Mouse (Mus musculus) spleen, postnatal 10 days (tissue): Measurements from ENCODE around the gene Olfr1418.

ENCODE experiments used
- DNase-seq, 2 experiments: peaks; one replicate each; pipeline ENCODE4 v3.0.0; 2021 to 2022; ENCODE audit warnings: low spot score in 2 of 2

The Olfr1418 gene

DNA sequence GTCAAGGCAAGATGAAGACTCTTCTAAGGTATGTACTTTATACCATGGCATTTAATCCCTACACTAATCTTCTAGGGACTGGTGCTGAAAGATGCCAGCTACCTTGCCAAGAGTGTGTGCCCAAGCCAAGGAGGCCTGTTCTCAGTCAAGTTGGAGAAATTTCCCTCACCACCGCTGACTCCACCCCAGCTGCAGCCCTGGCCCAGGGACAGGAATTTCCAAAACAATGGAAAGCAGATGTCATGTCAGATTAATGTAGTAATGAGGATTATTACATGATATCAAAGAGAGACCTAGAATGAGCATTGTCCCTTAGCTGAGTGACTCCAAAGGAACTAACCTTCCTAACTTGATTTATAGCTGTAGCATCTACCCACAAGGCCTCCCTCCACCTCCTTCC lies 50.0 kb downstream of the Olfr1418 start:
- DNase-seq: no peak

DNA sequence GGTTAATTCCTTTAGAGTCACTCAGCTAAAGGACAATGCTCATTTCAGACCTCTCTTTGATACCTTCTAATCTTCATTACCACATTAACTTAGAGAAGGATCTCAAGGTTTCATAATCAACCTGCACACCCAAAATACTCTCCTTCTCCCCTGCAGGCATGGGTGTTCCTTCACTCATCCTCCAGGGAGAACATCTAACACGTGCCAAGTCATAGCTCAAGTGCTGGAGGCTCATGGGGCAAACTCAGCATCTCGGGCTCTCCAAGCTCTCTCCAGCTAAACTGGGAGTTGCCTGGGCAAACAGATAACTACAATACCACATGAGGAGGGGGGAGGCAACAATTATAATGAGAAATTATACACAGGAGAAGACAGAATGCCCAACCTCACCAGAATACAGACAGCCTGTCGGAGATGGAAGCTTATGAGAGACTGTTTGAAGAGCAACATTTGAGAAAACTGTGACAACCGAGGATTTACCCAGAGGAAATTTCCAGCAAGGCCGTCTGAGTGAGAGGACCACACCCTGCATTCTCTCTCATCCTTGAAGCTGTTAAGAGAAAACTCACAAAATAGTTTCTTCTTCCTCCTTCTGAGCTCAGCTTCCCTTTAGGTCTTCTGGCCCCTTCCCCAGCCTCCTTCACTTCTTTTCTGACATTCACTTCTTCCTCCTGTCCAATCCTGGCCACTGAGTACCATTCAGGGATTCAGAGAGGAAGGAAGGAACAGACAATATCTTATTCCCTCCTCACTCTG lies 50.7 kb downstream of the Olfr1418 start:
- DNase-seq: no peak

DNA sequence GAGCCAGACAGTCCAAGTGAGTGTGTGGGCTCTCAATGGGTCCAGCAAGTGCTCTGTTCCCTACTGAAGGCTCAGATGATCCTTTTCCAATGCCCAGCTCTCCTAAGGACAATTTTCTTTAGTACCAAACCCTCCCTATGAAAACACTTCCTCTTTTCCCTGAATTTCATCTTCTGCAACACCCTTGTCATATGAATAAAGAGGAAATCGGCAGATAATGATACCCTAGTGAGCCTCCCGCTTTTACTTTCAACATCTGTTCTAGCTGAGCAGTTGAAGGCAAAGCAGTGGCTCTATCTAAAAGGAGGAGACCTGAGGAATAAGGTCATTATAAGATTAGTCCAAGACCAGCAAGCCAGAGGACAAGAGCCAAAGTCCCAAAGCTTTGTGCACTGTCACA lies 52.4 kb downstream of the Olfr1418 start:
- DNase-seq: no peak

DNA sequence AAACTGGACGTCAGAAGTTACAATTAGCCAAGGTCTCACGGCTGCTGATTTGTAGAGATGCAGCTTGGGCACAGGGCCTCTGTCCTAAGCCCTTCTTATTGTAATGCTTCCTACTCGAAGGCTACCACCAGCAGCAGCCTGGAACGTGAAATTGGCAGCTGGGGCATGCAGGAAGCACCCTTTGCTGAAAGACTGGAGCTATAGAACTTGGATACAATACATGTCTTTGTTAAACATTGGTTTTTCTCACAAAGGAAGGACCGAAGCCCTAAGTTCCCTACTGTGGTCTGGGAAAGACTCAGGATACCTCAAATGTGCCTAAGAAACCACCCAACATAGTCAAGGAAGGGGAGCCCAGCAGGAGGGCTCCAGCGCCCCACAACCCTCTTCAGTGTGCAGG lies 53.0 kb downstream of the Olfr1418 start:
- DNase-seq: no peak

DNA sequence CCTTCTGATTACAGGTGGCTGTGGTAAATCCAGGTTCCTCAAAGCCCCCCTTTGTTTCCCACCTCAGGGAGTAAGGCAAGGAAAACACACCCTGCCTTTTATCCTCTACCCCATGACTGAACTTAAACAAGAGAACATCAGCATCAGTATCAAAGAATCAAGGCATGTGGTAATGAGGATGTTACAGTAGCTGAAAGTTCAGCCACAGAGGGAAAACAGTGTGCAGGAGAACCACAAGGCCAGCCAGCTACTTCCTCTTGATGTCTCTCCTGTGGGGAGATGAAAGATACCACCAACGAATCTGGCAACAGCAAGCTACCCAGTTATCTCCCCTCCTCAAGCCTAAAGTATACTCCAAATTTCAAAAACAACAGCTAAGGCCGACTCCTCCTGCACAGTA lies 53.6 kb downstream of the Olfr1418 start:
- DNase-seq: no peak

DNA sequence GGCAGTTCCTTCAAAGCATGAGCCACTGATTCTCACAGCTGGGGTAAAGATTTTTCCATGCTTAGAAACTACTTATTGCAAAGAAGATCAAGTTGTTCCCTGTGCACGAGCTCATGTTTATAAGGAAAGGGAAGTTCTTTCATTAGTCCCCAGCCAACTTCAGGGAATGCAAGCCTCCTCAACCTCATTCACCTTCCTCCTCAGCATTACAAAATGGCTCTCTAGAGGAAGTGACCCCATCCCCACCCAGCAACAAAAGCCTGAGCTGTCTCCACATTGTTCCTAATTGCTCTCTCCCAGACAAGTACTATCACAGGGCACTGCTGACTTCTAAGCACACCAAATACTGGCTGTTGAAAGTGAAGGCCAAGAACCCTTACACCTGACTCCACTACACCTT lies 56.4 kb downstream of the Olfr1418 start:
- DNase-seq: no peak
